Mouse (Mus musculus) v-Abl transformed pro-B cells (cell line): ENCODE results near the gene Rag2.

ENCODE experiments used
- in situ Hi-C, 2 experiments: fragments of 400-800 bp; cut with MboI; formaldehyde crosslinking; loops; one replicate each; pipeline ENCODE4 v1.15.1; 2025; ENCODE audit not compliant: unreplicated experiment in 2 of 2

The Rag2 gene

GRCm38 (mm10) chr2:101624526-101624925 is at the start of gene Rag2:
Gene Rag2, plus strand, starts transcription at chr2:101624718.
- in situ Hi-C loops: no loop called here

GRCm38 (mm10) chr2:101577243-101577642 is 47.3 kb upstream of the Rag2 start:
- in situ Hi-C loops: no loop called here

- in situ Hi-C loops: loop anchor here in 1 of 2 experiments (10.0 kb wide), 1 partner anchor 105 kb away; no protein-coding TSS in a partner anchor
These were observed 44.5 kb upstream of the Rag2 start for GRCm38 (mm10) chr2:101580027-101580426.

- in situ Hi-C loops: loop anchor here in 1 of 2 experiments (10.0 kb wide), 1 partner anchor 106 kb away; no protein-coding TSS in a partner anchor
These were observed 44.1 kb upstream of the Rag2 start for GRCm38 (mm10) chr2:101580428-101580827.

- in situ Hi-C loops: loop anchor here in 1 of 2 experiments (10.0 kb wide), 1 partner anchor 106 kb away; no protein-coding TSS in a partner anchor
These were observed 43.5 kb upstream of the Rag2 start for GRCm38 (mm10) chr2:101580977-101581376.

- in situ Hi-C loops: loop anchor here in 1 of 2 experiments (10.0 kb wide), 1 partner anchor 107 kb away; no protein-coding TSS in a partner anchor
These were observed 43.1 kb upstream of the Rag2 start for GRCm38 (mm10) chr2:101581418-101581817.

GRCm38 (mm10) chr2:101591356-101591755 is 33.2 kb upstream of the Rag2 start:
- in situ Hi-C loops: loop anchor here in 1 of 2 experiments (10.0 kb wide), 1 partner anchor 283 kb away; no protein-coding TSS in a partner anchor

GRCm38 (mm10) chr2:101592023-101592841 is 32.3 kb upstream of the Rag2 start:
- in situ Hi-C loops: loop anchor here in 1 of 2 experiments (10.0 kb wide), 1 partner anchor 283 kb away; no protein-coding TSS in a partner anchor

- in situ Hi-C loops: loop anchor here in 1 of 2 experiments (10.0 kb wide), 1 partner anchor 282 kb away; no protein-coding TSS in a partner anchor
These were observed 31.6 kb upstream of the Rag2 start for GRCm38 (mm10) chr2:101592886-101593285.

GRCm38 (mm10) chr2:101594681-101595080 is 29.8 kb upstream of the Rag2 start:
- in situ Hi-C loops: loop anchor here (5.0 to 10.0 kb wide), 2 partner anchors 58 to 280 kb away; no protein-coding TSS in a partner anchor

GRCm38 (mm10) chr2:101597186-101597585 is 27.3 kb upstream of the Rag2 start:
- in situ Hi-C loops: loop anchor here (5.0 to 10.0 kb wide), 2 partner anchors 55 to 278 kb away; no protein-coding TSS in a partner anchor

GRCm38 (mm10) chr2:101598190-101599181 is 26.0 kb upstream of the Rag2 start:
- in situ Hi-C loops: loop anchor here (5.0 to 10.0 kb wide), 2 partner anchors 54 to 276 kb away; no protein-coding TSS in a partner anchor

- in situ Hi-C loops: loop anchor here (5.0 to 10.0 kb wide), 4 partner anchors 47 to 1894 kb away; partner anchors contain the start of genes B230118H07Rik (in 1 of the 2) and Rag1 (in 1 of the 2)
These were observed 23.8 kb upstream of the Rag2 start for GRCm38 (mm10) chr2:101600703-101601102.

GRCm38 (mm10) chr2:101603099-101603498 is 21.4 kb upstream of the Rag2 start:
- in situ Hi-C loops: loop anchor here (5.0 to 10.0 kb wide), 4 partner anchors 44 to 1892 kb away; partner anchors contain the start of genes B230118H07Rik (in 1 of the 2) and Rag1 (in 1 of the 2)

GRCm38 (mm10) chr2:101608232-101608894 is 16.2 kb upstream of the Rag2 start:
- in situ Hi-C loops: loop anchor here (10.0 kb wide), 2 partner anchors 436 to 1886 kb away; no protein-coding TSS in a partner anchor

GRCm38 (mm10) chr2:101610861-101611260 is 13.7 kb upstream of the Rag2 start:
- in situ Hi-C loops: no loop called here

- in situ Hi-C loops: no loop called here
These were observed 8.8 kb upstream of the Rag2 start for GRCm38 (mm10) chr2:101615464-101616305.

GRCm38 (mm10) chr2:101618373-101618772 is 6.1 kb upstream of the Rag2 start:
- in situ Hi-C loops: no loop called here
